Mouse (Mus musculus) embryonic facial prominence, embryonic 11.5 days (tissue): ENCODE data around the gene Dnaaf1. TPM values are rescaled to one million over a fixed set of nuclear protein-coding genes. Genes with fewer than 3 reads are reported as not detected.

ENCODE experiments used
- ATAC-seq: fragments of 200-750 bp; cut with Nextera tagmentation; replicated peaks from 2 replicates; pipeline ENCODE4 v1.8.0; 2017; ENCODE audit warnings: low read depth; ENCODE audit not compliant: insufficient number of reproducible peaks, low FRiP score, low TSS enrichment
- DNase-seq: peaks from one replicate; pipeline ENCODE4 v3.0.0-alpha.2; 2015; ENCODE audit warnings: low spot score
- H3K27ac ChIP-seq: fragments of 300-500 bp; sonication (generic); replicated peaks from 2 replicates; pipeline ENCODE4 v1.5.1; 2014; ENCODE audit warnings: mild to moderate bottlenecking, low read depth, low read length, control low read depth
- H3K27me3 ChIP-seq: fragments of 300-500 bp; sonication (generic); 2 replicates; pipeline ENCODE4 v1.6.1; 2014; ENCODE audit warnings: mild to moderate bottlenecking, low read length, moderate library complexity, mixed read lengths; ENCODE audit not compliant: control insufficient read depth, insufficient read depth
- H3K36me3 ChIP-seq: fragments of 300-500 bp; sonication (generic); replicated peaks from 2 replicates; pipeline ENCODE4 v1.6.1; 2014; ENCODE audit warnings: low read depth, mild to moderate bottlenecking, low read length, moderate library complexity, mixed read lengths; ENCODE audit not compliant: control insufficient read depth, insufficient read depth
- H3K4me1 ChIP-seq: fragments of 300-500 bp; sonication (generic); 2 replicates; pipeline ENCODE4 v1.6.1; 2014; ENCODE audit warnings: low read length, mixed read lengths; ENCODE audit not compliant: control insufficient read depth, insufficient read depth
- H3K4me2 ChIP-seq: fragments of 300-500 bp; sonication (generic); 2 replicates; pipeline ENCODE4 v1.6.1; 2014; ENCODE audit warnings: low read depth, mild to moderate bottlenecking, control low read depth, low read length, moderate library complexity
- H3K4me3 ChIP-seq: fragments of 300-500 bp; sonication (generic); 2 replicates; pipeline ENCODE4 v1.5.1; 2014; ENCODE audit warnings: low read depth, low read length, control low read depth
- H3K9ac ChIP-seq: fragments of 300-500 bp; sonication (generic); replicated peaks from 2 replicates; pipeline ENCODE4 v1.6.1; 2014; ENCODE audit warnings: mild to moderate bottlenecking, control low read depth, low read length
- H3K9me3 ChIP-seq: fragments of 300-500 bp; sonication (generic); replicated peaks from 2 replicates; pipeline ENCODE4 v1.6.1; 2016; ENCODE audit warnings: mild to moderate bottlenecking, low read length, inconsistent platforms, mixed read lengths; ENCODE audit not compliant: control insufficient read depth
- WGBS: fragments of 180-500 bp; shearing (Covaris S2); extraction: QIAGEN DNeasy Blood & Tissue Kit; methylation state at CpG from one replicate; pipeline ENCODE4 v1.1.7; 2014; 5-methylcytosine and 5-hydroxymethylcytosine counted together
- polyA plus RNA-seq: library from polyadenylated mRNA; unstranded; fragments of >200 nt; fragmentation: Nextera tagmentation; extraction: Ambion mirVana; gene quantifications from 2 replicates; pipeline ENCODE4 v1.2.1, GENCODE M21; 2014

Dnaaf1 gene
- polyA plus RNA-seq, 1 experiment from 2014 or later = not detected

DNA sequence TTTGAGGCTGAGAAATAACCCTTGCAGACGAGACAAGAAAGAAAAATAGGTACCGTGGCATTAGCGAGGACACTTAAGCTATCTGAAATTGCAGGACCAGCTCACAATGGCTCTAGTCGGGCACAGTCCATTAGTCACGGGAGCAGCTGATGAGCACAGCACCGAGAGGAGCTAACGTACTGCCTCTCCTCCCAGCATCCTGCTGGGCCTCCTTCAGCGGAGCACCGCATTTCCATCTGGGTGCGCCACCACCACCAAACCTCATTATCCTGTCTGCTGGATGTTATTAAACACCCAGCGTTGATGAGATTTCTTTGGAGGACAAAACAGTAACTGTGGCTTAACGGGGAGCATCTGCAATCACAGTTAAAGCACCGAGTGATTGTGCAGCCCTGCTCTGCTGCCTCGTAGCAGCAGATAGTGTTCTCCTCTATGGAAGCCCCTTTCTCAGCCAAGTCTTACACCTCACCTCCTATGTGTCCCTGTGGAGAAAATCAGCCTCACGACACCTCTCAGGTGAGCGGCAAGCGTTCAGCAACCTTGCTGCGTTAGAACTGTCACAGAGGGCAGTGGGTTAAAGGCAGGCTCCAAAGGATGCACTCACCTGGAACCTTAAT lies 70.1 kb downstream of the Dnaaf1 start:
- H3K4me1 ChIP-seq = no peaks in the 10 kb centered on the region
- no peak overlapping the region for H3K9ac ChIP-seq
- ATAC-seq = no peak
- no peak overlapping the region for H3K4me3 ChIP-seq
- no peaks in the 10 kb centered on the region for H3K9me3 ChIP-seq
- 69% methylated on average over 18 of the region's 18 CpGs for WGBS
- H3K27me3 ChIP-seq = no peaks in the 10 kb centered on the region
- H3K4me2 ChIP-seq = no peak overlapping the region
- H3K36me3 ChIP-seq = no peaks in the 10 kb centered on the region
- H3K27ac ChIP-seq = no peak overlapping the region
- DNase-seq = no peak

GRCm38 (mm10) chr8:119646197-119646596 lies 71.2 kb downstream of the Dnaaf1 start:
- no peaks in the 10 kb centered on the region for H3K36me3 ChIP-seq
- no peaks in the 10 kb centered on the region for H3K9me3 ChIP-seq
- no peak overlapping the region for H3K4me3 ChIP-seq
- no peak overlapping the region for H3K4me2 ChIP-seq
- DNase-seq (no peak), ATAC-seq (no peak)
- H3K4me1 ChIP-seq = no peaks in the 10 kb centered on the region
- H3K27ac ChIP-seq = no peak overlapping the region
- no peaks in the 10 kb centered on the region for H3K27me3 ChIP-seq
- whole genome bisulfite sequencing = 79% methylated on average over 3 of the region's 3 CpGs
- H3K9ac ChIP-seq = no peak overlapping the region

- Histone ChIP-seq H3K27me3 (no peaks in the 10 kb centered on the region), H3K36me3 (no peaks in the 10 kb centered on the region), H3K4me2 (no peak overlapping the region), H3K27ac (no peak overlapping the region), H3K4me3 (no peak overlapping the region), H3K9me3 (no peaks in the 10 kb centered on the region), H3K9ac (no peak overlapping the region), H3K4me1 (no peaks in the 10 kb centered on the region; the same call in 1 of the 2 replicates)
- WGBS = 81% methylated on average over 7 of the region's 7 CpGs
- ATAC-seq (no peak), DNase-seq (no peak)
Observed at GRCm38 (mm10) chr8:119646846-119647245, 71.8 kb downstream of the Dnaaf1 start.

Other genes starting within 250 kb of the Dnaaf1 start
- 311 and 315 TPM in 2 replicates for gene Hsbp1, start 230.7 kb upstream of the Dnaaf1 start, polyA plus RNA-seq
- gene Mlycd, start 180.4 kb upstream of the Dnaaf1 start, polyA plus RNA-seq = 9.8 and 10.4 TPM in 2 replicates
- 0.08 and 0.53 TPM in 2 replicates for gene Osgin1, start 141.1 kb upstream of the Dnaaf1 start, polyA plus RNA-seq
- gene Necab2, start 128.5 kb upstream of the Dnaaf1 start, polyA plus RNA-seq = 9.2 and 11.9 TPM in 2 replicates
- 1.8 and 4.7 TPM in 2 replicates for gene Slc38a8, start 73.5 kb upstream of the Dnaaf1 start, polyA plus RNA-seq
- 103 and 106 TPM in 2 replicates for gene Mbtps1, start 16.5 kb upstream of the Dnaaf1 start, polyA plus RNA-seq
- gene Hsdl1, start 52 bp upstream of the Dnaaf1 start, polyA plus RNA-seq = 39.6 and 45.2 TPM in 2 replicates
- 10.3 and 11.0 TPM in 2 replicates for gene Taf1c, start 30.0 kb downstream of the Dnaaf1 start, polyA plus RNA-seq
- 0.17 TPM in 1 of 2 replicates, not detected in the other for gene Adad2, start 37.5 kb downstream of the Dnaaf1 start, polyA plus RNA-seq
- 0.15 TPM in 1 of 2 replicates, not detected in the other for gene Kcng4, start 60.4 kb downstream of the Dnaaf1 start, polyA plus RNA-seq
- 5.7 and 14.3 TPM in 2 replicates for gene Wfdc1, start 91.1 kb downstream of the Dnaaf1 start, polyA plus RNA-seq
- gene Atp2c2, start 124.8 kb downstream of the Dnaaf1 start, polyA plus RNA-seq = 1.1 and 1.3 TPM in 2 replicates
- gene Tldc1, start 203.2 kb downstream of the Dnaaf1 start, polyA plus RNA-seq = 6.5 and 6.9 TPM in 2 replicates